Mouse (Mus musculus) midbrain, postnatal 0 days (tissue): ENCODE data around the gene Zfp358. TPM values are rescaled to one million over a fixed set of nuclear protein-coding genes. Genes with fewer than 3 reads are reported as not detected.

Experiments used
- ATAC-seq: fragments of 200-750 bp; cut with Nextera tagmentation; 2 replicates; pipeline ENCODE4 v1.8.0; 2017; ENCODE audit warnings: moderate number of reproducible peaks, mild to moderate bottlenecking, moderate TSS enrichment, moderate library complexity; ENCODE audit not compliant: low FRiP score
- DNase-seq: peaks from one replicate; pipeline ENCODE4 v3.0.0-alpha.2; 2015; ENCODE audit warnings: low spot score
- H3K27ac ChIP-seq: fragments of 300-500 bp; sonication (generic); 2 replicates; pipeline ENCODE4 v1.5.1; 2014; ENCODE audit warnings: low read depth, mild to moderate bottlenecking, low read length, mixed read lengths
- H3K27me3 ChIP-seq: fragments of 300-500 bp; sonication (generic); 2 replicates; pipeline ENCODE4 v1.6.1; 2014; ENCODE audit warnings: low read length, control low read depth, mixed read lengths; ENCODE audit not compliant: insufficient read depth
- H3K36me3 ChIP-seq: fragments of 300-500 bp; sonication (generic); 2 replicates; pipeline ENCODE4 v1.6.1; 2014; ENCODE audit warnings: low read length, control low read depth, mixed read lengths; ENCODE audit not compliant: insufficient read depth
- H3K4me1 ChIP-seq: fragments of 300-500 bp; sonication (generic); 2 replicates; pipeline ENCODE4 v1.6.1; 2014; ENCODE audit warnings: mild to moderate bottlenecking, control low read depth, antibody characterized with exemption, low read length, mixed read lengths; ENCODE audit not compliant: insufficient read depth
- H3K4me2 ChIP-seq: fragments of 300-500 bp; sonication (generic); 2 replicates; pipeline ENCODE4 v1.6.1; 2014; ENCODE audit warnings: low read depth, mild to moderate bottlenecking, low read length, mixed read lengths; ENCODE audit not compliant: poor library complexity, severe bottlenecking
- H3K4me3 ChIP-seq: fragments of 300-500 bp; sonication (generic); 2 replicates; pipeline ENCODE4 v1.5.1; 2014; ENCODE audit warnings: low read depth, mild to moderate bottlenecking, low read length, moderate library complexity
- H3K9ac ChIP-seq: fragments of 300-500 bp; sonication (generic); replicated peaks from 2 replicates; pipeline ENCODE4 v1.6.1; 2014; ENCODE audit warnings: mild to moderate bottlenecking, low read length, moderate library complexity, mixed read lengths; ENCODE audit not compliant: poor library complexity, severe bottlenecking
- H3K9me3 ChIP-seq: fragments of 300-500 bp; sonication (generic); 2 replicates; pipeline ENCODE4 v1.6.1; 2016; ENCODE audit warnings: low read length, control low read depth
- CTCF ChIP-seq: IDR thresholded peaks from 2 replicates; pipeline ENCODE4 v1.5.1; 2016; ENCODE audit warnings: antibody characterized with exemption, mild to moderate bottlenecking
- WGBS: fragments of 180-500 bp; shearing (Covaris S2); extraction: QIAGEN DNeasy Blood & Tissue Kit; methylation state at CpG from one replicate; pipeline ENCODE4 v1.1.7; 2014; 5-methylcytosine and 5-hydroxymethylcytosine counted together
- polyA plus RNA-seq: library from polyadenylated mRNA; unstranded; fragments of >200 nt; fragmentation: Nextera tagmentation; extraction: Ambion mirVana; gene quantifications from 2 replicates; pipeline ENCODE4 v1.2.1, GENCODE M21; 2015
- total RNA-seq: library from RNA; depleted of rRNA; stranded (reverse); fragments of >200 nt; gene quantifications from 2 replicates; pipeline ENCODE4 v1.2.3, GENCODE M21; 2014

Gene Zfp358
- total and polyA plus RNA-seq, 2 experiments from 2014 or later = 57.1 to 106 TPM

GRCm38 (mm10) chr8:3502217-3502616 is 9.3 kb downstream of the Zfp358 start:
- WGBS = 75% methylated on average over 4 of the region's 4 CpGs
- H3K4me3 ChIP-seq = no peak overlapping the region

GRCm38 (mm10) chr8:3507979-3508754 is 15.2 kb downstream of the Zfp358 start:
- Histone ChIP-seq H3K27ac (no peak overlapping the region), H3K36me3 (peaks cover 51% of the 10 kb centered on the region), H3K27me3 (no peaks in the 10 kb centered on the region), H3K4me3 (no peak overlapping the region), H3K9me3 (no peaks in the 10 kb centered on the region), H3K4me2 (no peak overlapping the region), H3K4me1 (no peaks in the 10 kb centered on the region), H3K9ac (no peak overlapping the region)
- TF ChIP-seq CTCF = no peak
- WGBS = 87% methylated on average over 6 of the region's 6 CpGs
- DNase-seq (no peak), ATAC-seq (no peak)

More at GRCm38 (mm10) chr8:3502217-3502616, 9.3 kb downstream of the Zfp358 start:
- Histone ChIP-seq H3K36me3 (peaks cover 14% of the 10 kb centered on the region; the same call in 1 of the 2 replicates), H3K27me3 (no peaks in the 10 kb centered on the region), H3K9ac (no peak overlapping the region), H3K4me1 (peaks cover 9% of the 10 kb centered on the region; the same call in 1 of the 2 replicates), H3K9me3 (no peaks in the 10 kb centered on the region), H3K4me2 (no peak overlapping the region), H3K27ac (no peak overlapping the region)
- no peak for TF ChIP-seq CTCF
- no peak for ATAC-seq
- DNase-seq = no peak

- no peaks in the 10 kb centered on the region for H3K4me1 ChIP-seq
- peak overlapping the region; percentile 70; the same call in 1 of the 2 replicates for H3K9ac ChIP-seq
- H3K27me3 ChIP-seq = no peaks in the 10 kb centered on the region
- DNase-seq = no peak
- peak overlapping the region; percentile 67 for H3K4me3 ChIP-seq
- ATAC-seq = no peak
- H3K9me3 ChIP-seq = no peaks in the 10 kb centered on the region
- H3K27ac ChIP-seq = peak overlapping the region; percentile 86
- H3K4me2 ChIP-seq = peak overlapping the region; percentile 94
- H3K36me3 ChIP-seq = peaks cover 35% of the 10 kb centered on the region
- no peak for TF ChIP-seq CTCF
- 29% methylated on average over 13 of the region's 13 CpGs for WGBS
Observed at GRCm38 (mm10) chr8:3514681-3515247, 21.8 kb downstream of the Zfp358 start.

GRCm38 (mm10) chr8:3515260-3515671 is 22.3 kb downstream of the Zfp358 start, which contains the start of gene Pnpla6:
TSS of gene Pnpla6 (plus strand) at chr8:3515384.
- Histone ChIP-seq H3K27ac (peak within 1 kb of the TSS; percentile 86), H3K4me3 (peak within 1 kb of the TSS; percentile 67), H3K4me2 (peak within 1 kb of the TSS; percentile 94), H3K9me3 (no peaks in the 10 kb centered on the region), H3K27me3 (no peaks in the 10 kb centered on the region), H3K9ac (peak within 1 kb of the TSS; percentile 70), H3K36me3 (peaks cover 32% of the 10 kb centered on the region), H3K4me1 (no peaks in the 10 kb centered on the region)
- TF ChIP-seq CTCF = peak; percentile 27; the same call in 1 of the 2 replicates
- DNase-seq (peak; percentile 91), ATAC-seq (peak; percentile 76)
- 0% methylated on average over 25 of the region's 25 CpGs for WGBS

GRCm38 (mm10) chr8:3515771-3516417 is 23.0 kb downstream of the Zfp358 start:
- TF ChIP-seq CTCF = no peak
- under 1% methylated on average over 25 of the region's 25 CpGs for WGBS

More at GRCm38 (mm10) chr8:3515771-3516417, 23.0 kb downstream of the Zfp358 start:
- Histone ChIP-seq H3K36me3 (peaks cover 26% of the 10 kb centered on the region), H3K4me1 (no peaks in the 10 kb centered on the region), H3K27me3 (no peaks in the 10 kb centered on the region), H3K4me2 (peak overlapping the region; percentile 94), H3K27ac (peak overlapping the region; percentile 86), H3K9me3 (no peaks in the 10 kb centered on the region), H3K9ac (peak overlapping the region; percentile 70), H3K4me3 (peak overlapping the region; percentile 67)
- ATAC-seq (peak; percentile 65), DNase-seq (peak; percentile 58)
